Mouse (Mus musculus): ENCODE measurements around the gene Zbtb43.

- TF ChIP-seq CTCF (IDR thresholded peaks at IDR 0.05; ENCODE audit: borderline replicate concordance, control insufficient read depth, extremely low read depth, insufficient read depth, low read length, poor library complexity) = no peak
- TF ChIP-seq POLR2A (IDR thresholded peaks at IDR 0.05; ENCODE audit: control insufficient read depth, extremely low read depth, insufficient read depth, low read length, poor library complexity) = no peak
Observed at GRCm38 (mm10) chr2:33402638-33403037, 65.7 kb downstream of the Zbtb43 start.

Measured in thymus, adult 2 months (tissue).